Mouse (Mus musculus): Measurements from ENCODE around the gene Sun2. TPM values are rescaled to one million over a fixed set of nuclear protein-coding genes. Genes with fewer than 3 reads are reported as not detected.

Gene Sun2
- polyA plus RNA-seq, 1 experiment: 18.5 TPM

DNA sequence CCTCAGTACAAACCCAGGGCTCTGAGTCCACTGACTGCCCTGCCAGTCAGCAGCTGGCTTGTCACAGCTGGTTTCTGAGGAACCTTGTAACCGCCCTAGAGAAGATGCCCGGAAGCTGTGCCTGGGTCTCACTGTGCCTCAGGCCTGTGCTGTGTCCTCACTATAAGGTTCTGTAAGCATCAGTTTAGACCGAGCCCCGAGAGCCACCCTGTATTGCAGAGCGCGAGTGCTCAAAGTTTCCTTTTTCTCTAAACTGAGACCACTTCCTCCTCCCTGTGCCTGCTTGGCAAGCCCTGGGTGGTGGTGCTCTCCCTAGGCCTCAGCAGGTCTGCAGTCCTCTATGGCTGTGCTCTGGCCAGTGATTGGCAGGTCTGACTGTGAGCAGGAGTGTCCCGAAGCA is 6.8 kb upstream of the Sun2 start:
- H3K27ac ChIP-seq (ENCODE audit: insufficient read depth, low read depth, low read length): no peak overlapping the region
- TF ChIP-seq POLR2A (IDR thresholded peaks at IDR 0.05; ENCODE audit: low read depth, low read length) (no peak), CTCF (IDR thresholded peaks at IDR 0.05; ENCODE audit: extremely low read depth, insufficient read length, insufficient replicate concordance, low read depth, low read length) (no peak)
- no peak overlapping the region for H3K4me3 ChIP-seq (ENCODE audit: low read depth, low read length)
- no peaks in the 10 kb centered on the region for H3K4me1 ChIP-seq (ENCODE audit: control insufficient read depth, insufficient read depth, insufficient read length, low read length)
- 83% methylated on average over 7 of the region's 7 CpGs for WGBS
- no peaks in the 10 kb centered on the region for H3K36me3 ChIP-seq (ENCODE audit: control insufficient read depth, insufficient read depth, low read length)
- no peaks in the 10 kb centered on the region for H3K27me3 ChIP-seq (ENCODE audit: control insufficient read depth, insufficient read depth, low read length)

DNA sequence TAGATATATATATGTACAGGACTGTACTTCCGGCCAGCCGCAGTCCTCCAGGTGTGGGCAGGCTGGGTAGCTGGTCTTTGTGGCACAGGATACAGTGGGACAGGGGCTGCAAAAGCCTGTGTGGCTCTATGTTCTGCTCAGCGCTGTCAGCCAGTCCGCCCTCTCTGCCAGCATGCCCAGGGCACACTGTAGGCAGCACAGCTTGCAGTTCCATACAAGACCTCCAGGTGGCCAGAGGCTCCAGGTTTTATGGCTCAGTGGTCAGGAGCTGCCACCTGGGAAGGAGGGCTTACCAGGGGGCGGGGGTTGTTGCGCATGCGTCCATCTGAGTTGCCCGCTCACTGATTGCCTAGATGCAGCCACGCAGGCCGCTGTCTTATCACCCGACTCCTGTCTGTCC is 5.7 kb upstream of the Sun2 start:
- H3K27ac ChIP-seq (ENCODE audit: insufficient read depth, low read depth, low read length): no peak overlapping the region
- peak; percentile 32; the same call in 1 of the 2 replicates for TF ChIP-seq CTCF (IDR thresholded peaks at IDR 0.05; ENCODE audit: extremely low read depth, insufficient read length, insufficient replicate concordance, low read depth, low read length)
- TF ChIP-seq POLR2A (IDR thresholded peaks at IDR 0.05; ENCODE audit: low read depth, low read length): no peak
- no peaks in the 10 kb centered on the region for H3K4me1 ChIP-seq (ENCODE audit: control insufficient read depth, insufficient read depth, insufficient read length, low read length)
- 76% methylated on average over 11 of the region's 11 CpGs for WGBS
- H3K4me3 ChIP-seq (ENCODE audit: low read depth, low read length): no peak overlapping the region
- H3K27me3 ChIP-seq (ENCODE audit: control insufficient read depth, insufficient read depth, low read length): no peaks in the 10 kb centered on the region
- H3K36me3 ChIP-seq (ENCODE audit: control insufficient read depth, insufficient read depth, low read length): no peaks in the 10 kb centered on the region

DNA sequence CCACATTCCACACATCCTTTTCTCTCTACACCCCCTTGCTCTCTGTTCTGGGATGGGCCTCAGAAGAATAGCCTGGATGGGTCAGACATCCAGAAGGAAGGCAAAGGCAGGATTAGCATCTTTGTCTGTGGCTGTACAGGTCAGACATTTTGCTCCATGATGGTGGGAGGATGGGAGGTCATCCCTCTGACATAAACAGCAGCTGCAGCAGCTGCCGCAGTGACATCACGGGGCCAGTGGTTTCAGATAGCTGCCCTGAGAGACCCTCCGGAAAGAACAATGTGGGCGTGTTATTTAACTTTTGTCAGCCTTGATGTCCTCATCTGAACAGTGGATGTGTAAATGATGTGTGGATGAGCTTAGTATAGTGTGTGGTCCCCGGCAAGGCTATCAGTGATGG is 3.5 kb upstream of the Sun2 start:
- 94% methylated on average over 5 of the region's 5 CpGs for WGBS
- no peak for TF ChIP-seq CTCF (IDR thresholded peaks at IDR 0.05; ENCODE audit: extremely low read depth, insufficient read length, insufficient replicate concordance, low read depth, low read length)
- no peak for TF ChIP-seq POLR2A (IDR thresholded peaks at IDR 0.05; ENCODE audit: low read depth, low read length)
- Histone ChIP-seq H3K27ac (ENCODE audit: insufficient read depth, low read depth, low read length) (no peak overlapping the region), H3K36me3 (ENCODE audit: control insufficient read depth, insufficient read depth, low read length) (no peaks in the 10 kb centered on the region), H3K27me3 (ENCODE audit: control insufficient read depth, insufficient read depth, low read length) (no peaks in the 10 kb centered on the region), H3K4me1 (ENCODE audit: control insufficient read depth, insufficient read depth, insufficient read length, low read length) (peaks cover 5% of the 10 kb centered on the region; the same call in 1 of the 2 replicates), H3K4me3 (ENCODE audit: low read depth, low read length) (no peak overlapping the region)

DNA sequence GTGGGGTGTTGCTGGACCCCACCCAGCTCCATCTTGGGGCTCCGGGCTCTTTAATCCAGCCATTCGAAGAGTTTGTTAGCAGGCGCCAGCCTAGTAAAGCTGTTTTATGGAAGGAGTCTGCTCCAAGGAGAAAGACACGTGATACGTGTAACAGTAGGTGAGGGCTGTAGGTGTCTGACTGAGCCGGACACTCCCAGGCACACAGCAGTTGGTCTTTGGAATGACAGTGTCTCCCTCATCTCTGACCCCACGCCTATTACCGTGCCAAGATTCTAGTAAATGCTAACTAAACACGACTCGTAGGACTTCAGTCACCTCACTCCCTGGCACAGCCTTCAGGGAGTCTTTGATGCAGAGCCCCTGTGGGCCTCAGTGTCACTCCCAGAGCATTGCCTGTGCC is 3.0 kb upstream of the Sun2 start:
- H3K36me3 ChIP-seq (ENCODE audit: control insufficient read depth, insufficient read depth, low read length): no peaks in the 10 kb centered on the region
- 68% methylated on average over 10 of the region's 10 CpGs for WGBS
- TF ChIP-seq CTCF (IDR thresholded peaks at IDR 0.05; ENCODE audit: extremely low read depth, insufficient read length, insufficient replicate concordance, low read depth, low read length) (no peak), POLR2A (IDR thresholded peaks at IDR 0.05; ENCODE audit: low read depth, low read length) (no peak)

DNA sequence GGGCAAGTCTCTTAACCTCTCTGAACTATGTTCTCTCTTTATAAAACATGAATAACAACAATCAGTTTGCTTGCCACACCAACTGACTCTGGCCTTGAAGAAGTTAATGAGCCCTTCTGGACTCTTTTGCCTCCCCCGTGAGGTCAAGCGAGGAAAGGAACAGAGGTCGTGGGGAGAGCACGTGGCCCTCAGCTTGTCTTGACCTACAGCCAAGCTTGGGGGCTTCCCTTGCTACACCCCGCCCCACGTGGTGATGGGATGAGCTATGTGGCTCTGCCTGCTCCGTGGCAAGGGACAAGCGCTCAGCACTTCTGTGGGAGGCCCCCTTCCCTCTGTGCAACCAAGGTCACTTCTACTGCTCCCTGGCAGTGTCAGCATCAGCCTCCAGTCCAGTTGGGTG is 2.4 kb upstream of the Sun2 start:
- Histone ChIP-seq H3K27ac (ENCODE audit: insufficient read depth, low read depth, low read length) (no peak overlapping the region), H3K27me3 (ENCODE audit: control insufficient read depth, insufficient read depth, low read length) (no peaks in the 10 kb centered on the region), H3K4me1 (ENCODE audit: control insufficient read depth, insufficient read depth, insufficient read length, low read length) (peaks cover 5% of the 10 kb centered on the region; the same call in 1 of the 2 replicates), H3K36me3 (ENCODE audit: control insufficient read depth, insufficient read depth, low read length) (no peaks in the 10 kb centered on the region), H3K4me3 (ENCODE audit: low read depth, low read length) (no peak overlapping the region)
- WGBS: 73% methylated on average over 8 of the region's 8 CpGs
- no peak for TF ChIP-seq POLR2A (IDR thresholded peaks at IDR 0.05; ENCODE audit: low read depth, low read length)

More for the DNA sequence above, 3.0 kb upstream of the Sun2 start:
- Histone ChIP-seq H3K27me3 (ENCODE audit: control insufficient read depth, insufficient read depth, low read length) (no peaks in the 10 kb centered on the region), H3K27ac (ENCODE audit: insufficient read depth, low read depth, low read length) (no peak overlapping the region), H3K4me3 (ENCODE audit: low read depth, low read length) (no peak overlapping the region), H3K4me1 (ENCODE audit: control insufficient read depth, insufficient read depth, insufficient read length, low read length) (peaks cover 5% of the 10 kb centered on the region; the same call in 1 of the 2 replicates)

DNA sequence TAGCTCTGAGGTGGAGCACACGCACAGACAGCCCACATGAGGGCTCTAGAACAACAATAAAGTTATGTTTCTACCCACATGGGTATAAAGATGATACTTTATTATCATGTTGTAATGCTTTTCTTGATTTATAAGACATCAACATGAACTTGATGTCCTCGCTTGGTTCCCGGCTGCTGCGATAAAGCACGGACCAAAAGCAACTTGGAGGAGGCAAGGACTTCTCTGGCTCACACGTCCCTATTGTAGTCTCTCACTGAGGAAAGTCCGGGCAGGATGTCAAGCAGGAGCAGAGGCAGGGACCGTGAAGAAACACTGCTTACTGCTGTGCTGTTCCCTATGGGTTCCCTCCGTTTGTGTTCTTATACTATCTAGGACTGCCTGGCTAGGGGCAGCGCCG is 1.7 kb upstream of the Sun2 start:
- no peak overlapping the region for H3K27ac ChIP-seq (ENCODE audit: insufficient read depth, low read depth, low read length)
- TF ChIP-seq POLR2A (IDR thresholded peaks at IDR 0.05; ENCODE audit: low read depth, low read length) (no peak), CTCF (IDR thresholded peaks at IDR 0.05; ENCODE audit: extremely low read depth, insufficient read length, insufficient replicate concordance, low read depth, low read length) (no peak)
- H3K27me3 ChIP-seq (ENCODE audit: control insufficient read depth, insufficient read depth, low read length): no peaks in the 10 kb centered on the region
- no peak overlapping the region for H3K4me3 ChIP-seq (ENCODE audit: low read depth, low read length)
- H3K4me1 ChIP-seq (ENCODE audit: control insufficient read depth, insufficient read depth, insufficient read length, low read length): peaks cover 5% of the 10 kb centered on the region; the same call in 1 of the 2 replicates
- H3K36me3 ChIP-seq (ENCODE audit: control insufficient read depth, insufficient read depth, low read length): no peaks in the 10 kb centered on the region
- WGBS: 93% methylated on average over 11 of the region's 11 CpGs

DNA sequence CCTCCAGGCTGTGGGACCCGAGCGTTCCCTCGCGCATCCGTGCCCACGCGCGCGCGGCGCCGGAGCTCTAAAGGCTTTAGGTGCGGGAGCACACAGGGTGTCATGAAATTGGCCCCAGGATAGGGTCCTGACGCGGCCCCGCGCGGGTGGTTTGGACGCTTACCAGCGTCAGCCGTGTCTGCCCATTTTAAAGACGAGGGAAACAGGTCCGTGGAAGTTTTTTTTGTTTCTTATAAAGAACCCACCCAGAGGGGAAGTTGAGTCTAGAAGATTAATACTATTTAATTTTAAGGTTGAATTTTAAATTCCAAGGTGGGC is 329 bp upstream of the Sun2 start:
- H3K36me3 ChIP-seq (ENCODE audit: control insufficient read depth, insufficient read depth, low read length): peaks cover 4% of the 10 kb centered on the region; the same call in 1 of the 2 replicates
- H3K4me3 ChIP-seq (ENCODE audit: low read depth, low read length): peak overlapping the region; percentile 97
- peaks cover 5% of the 10 kb centered on the region for H3K4me1 ChIP-seq (ENCODE audit: control insufficient read depth, insufficient read depth, insufficient read length, low read length)
- H3K27me3 ChIP-seq (ENCODE audit: control insufficient read depth, insufficient read depth, low read length): no peaks in the 10 kb centered on the region
- 0% methylated on average over 23 of the region's 23 CpGs for WGBS
- TF ChIP-seq CTCF (IDR thresholded peaks at IDR 0.05; ENCODE audit: extremely low read depth, insufficient read length, insufficient replicate concordance, low read depth, low read length) (no peak), POLR2A (IDR thresholded peaks at IDR 0.05; ENCODE audit: low read depth, low read length) (no peak)
- no peak overlapping the region for H3K27ac ChIP-seq (ENCODE audit: insufficient read depth, low read depth, low read length)

Data from small intestine, adult 2 months (tissue).